Mouse (Mus musculus) embryonic fibroblast, embryonic 13.5 days (primary cell): Measurements from ENCODE around the gene Pkn3.

Experiments
- CTCF ChIP-seq: IDR thresholded peaks from 2 replicates; pipeline ENCODE4 v1.5.1; 2011; ENCODE audit warnings: mild to moderate bottlenecking, control low read depth, low read length, moderate library complexity, borderline replicate concordance; ENCODE audit not compliant: insufficient read depth
- POLR2A ChIP-seq: IDR thresholded peaks from 2 replicates; pipeline ENCODE4 v1.6.1; 2011; ENCODE audit warnings: low read depth, mild to moderate bottlenecking, control low read depth, low read length, moderate library complexity

DNA sequence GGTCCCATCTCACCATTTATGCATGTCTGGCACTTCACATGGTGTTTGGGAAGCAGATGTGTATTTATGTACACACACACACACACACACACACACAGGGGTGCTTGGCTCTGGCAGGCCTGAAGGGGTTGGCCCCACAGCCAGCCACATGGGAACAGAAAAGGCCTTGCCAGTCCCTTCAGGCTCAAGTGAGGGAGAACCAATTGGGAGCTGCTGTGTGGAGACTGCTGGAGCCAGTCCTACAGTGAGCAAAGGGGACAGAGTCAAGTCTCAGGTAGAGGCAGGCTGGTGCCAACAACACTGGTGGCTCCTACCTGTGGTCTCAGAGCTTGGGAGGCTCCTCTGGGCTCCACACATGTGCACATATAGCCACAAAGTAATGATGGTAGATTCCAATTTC is 37.8 kb upstream of the Pkn3 start:
- no peak for TF ChIP-seq CTCF
- TF ChIP-seq POLR2A = no peak
